Mouse (Mus musculus) embryo, embryonic 11.5 days (tissue): ENCODE data around the gene Tab3.

Experiments used
- DNase-seq: peaks from one replicate; pipeline ENCODE4 v3.0.0-alpha.2; 2012; ENCODE audit warnings: low read depth, low spot score

The Tab3 gene

GRCm38 (mm10) chrX:85573532-85574181 lies at the start of gene Tab3:
Tab3 (plus strand) TSS chrX:85574022.
- DNase-seq = peak; percentile 85

GRCm38 (mm10) chrX:85525545-85525944 lies 48.3 kb upstream of the Tab3 start:
- no peak for DNase-seq

- DNase-seq = no peak
Measured at GRCm38 (mm10) chrX:85526263-85527019, 47.4 kb upstream of the Tab3 start.

GRCm38 (mm10) chrX:85558931-85559330 lies 14.9 kb upstream of the Tab3 start:
- DNase-seq = no peak

GRCm38 (mm10) chrX:85566256-85566655 lies 7.6 kb upstream of the Tab3 start:
- DNase-seq = no peak

- no peak for DNase-seq
Measured at GRCm38 (mm10) chrX:85574182-85574541, 340 bp downstream of the Tab3 start.

GRCm38 (mm10) chrX:85576310-85576709 lies 2.5 kb downstream of the Tab3 start:
- DNase-seq = no peak

GRCm38 (mm10) chrX:85580768-85581167 lies 6.9 kb downstream of the Tab3 start:
- no peak for DNase-seq

- DNase-seq = no peak
Measured at GRCm38 (mm10) chrX:85582517-85582916, 8.7 kb downstream of the Tab3 start.

- DNase-seq = no peak
Measured at GRCm38 (mm10) chrX:85585575-85585974, 11.8 kb downstream of the Tab3 start.

- no peak for DNase-seq
Measured at GRCm38 (mm10) chrX:85614701-85615100, 40.9 kb downstream of the Tab3 start.

GRCm38 (mm10) chrX:85646204-85646777 lies 72.5 kb downstream of the Tab3 start:
- peak; percentile 7 for DNase-seq

GRCm38 (mm10) chrX:85676808-85677207 lies 103.0 kb downstream of the Tab3 start:
- DNase-seq = peak; percentile 27

- DNase-seq = no peak
Measured at GRCm38 (mm10) chrX:85682125-85682524, 108.3 kb downstream of the Tab3 start.

- no peak for DNase-seq
Measured at GRCm38 (mm10) chrX:85683723-85684122, 109.9 kb downstream of the Tab3 start.
